ENCODE assay signal across 22 mouse cellular contexts in the genomic region with DNA sequence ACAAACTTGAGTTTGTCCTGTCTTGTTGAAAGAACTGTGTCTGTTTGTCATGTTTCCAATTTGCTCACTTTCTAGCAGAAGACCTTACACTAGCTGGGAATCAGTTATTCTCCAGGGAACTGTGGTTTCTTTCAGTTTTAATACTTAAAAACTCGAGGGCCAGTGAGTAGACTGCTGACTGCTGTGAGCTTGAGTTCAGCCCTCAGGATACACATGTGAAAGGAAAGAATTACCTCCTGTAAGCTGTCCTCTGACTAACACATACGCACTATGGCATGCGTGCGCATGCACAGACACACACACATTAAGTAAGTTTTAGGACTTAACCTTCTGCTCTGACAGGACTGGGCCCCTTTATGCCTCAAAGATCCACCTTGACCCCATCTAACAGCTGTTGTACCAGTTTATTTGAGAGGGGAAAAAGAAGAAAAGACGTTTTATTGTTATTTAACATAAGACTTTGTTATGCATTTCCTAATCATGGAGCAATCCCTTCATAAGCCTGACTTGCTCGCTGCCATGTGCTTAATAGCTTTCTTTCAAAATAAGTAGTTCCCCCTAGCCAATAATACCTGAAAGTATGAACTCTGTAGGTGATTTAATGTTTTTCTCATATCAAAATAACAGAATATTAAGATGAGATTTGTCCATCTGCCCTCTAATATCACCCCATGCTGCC. TPM values are rescaled to one million over a fixed set of nuclear protein-coding genes. Genes with fewer than 3 reads are reported as not detected.
A peak's percentile ranks its signal among the peaks of the same experiment; 100 is the strongest.
DNase-seq lines count a peak whose midpoint lies in the region; ATAC-seq and TF ChIP-seq lines count a peak whose summit lies in the region.
"Had no signal": no experiment of that assay in that cellular context is flagged by ENCODE, and none has a peak within 500 bp of the region (broad histone marks: within the 10 kb centered on the region; RNA-seq: fewer than 3 reads in every experiment).

No protein-coding gene starts in this region.

- WGBS in intestine, embryonic 16.5 days: 77% methylated on average over 6 of the region's 6 CpGs
- 61% methylated on average over 6 of the region's 6 CpGs for WGBS in intestine, postnatal 0 days
- 85% methylated on average over 6 of the region's 6 CpGs for WGBS in hindbrain, embryonic 10.5 days

- H3K4me1 ChIP-seq in intestine, embryonic 16.5 days (ENCODE audit: control insufficient read depth, insufficient read depth, low read length): no peaks in the 10 kb centered on the region; the same call in 1 of the 2 replicates
- H3K4me1 ChIP-seq in intestine, postnatal 0 days (replicated peaks; ENCODE audit: control insufficient read depth, insufficient read depth, low read length): no peaks in the 10 kb centered on the region
- H3K4me1 ChIP-seq in hindbrain, embryonic 10.5 days (replicated peaks): no peaks in the 10 kb centered on the region
- H3K4me1 ChIP-seq: embryonic facial prominence, embryonic 12.5 days; embryonic facial prominence, embryonic 15.5 days; forebrain, embryonic 12.5 days; forebrain, embryonic 15.5 days; hindbrain, embryonic 12.5 days; hindbrain, embryonic 15.5 days had no signal

- no peak for ATAC-seq in intestine, embryonic 16.5 days
- no peak for ATAC-seq in intestine, postnatal 0 days
- ATAC-seq: forebrain, embryonic 15.5 days; Patski had no signal

- H3K4me2 ChIP-seq in intestine, embryonic 16.5 days (ENCODE audit: low read depth, low read length): no peak overlapping the region
- H3K4me2 ChIP-seq in intestine, postnatal 0 days (replicated peaks; ENCODE audit: low read depth): no peak overlapping the region
- H3K4me2 ChIP-seq: embryonic facial prominence, embryonic 12.5 days; embryonic facial prominence, embryonic 15.5 days; forebrain, embryonic 12.5 days; forebrain, embryonic 15.5 days; heart, embryonic 13.5 days; hindbrain, embryonic 12.5 days; hindbrain, embryonic 15.5 days had no signal

- H3K9me3 ChIP-seq in intestine, embryonic 16.5 days (ENCODE audit: control insufficient read depth, low read length): no peaks in the 10 kb centered on the region
- no peaks in the 10 kb centered on the region for H3K9me3 ChIP-seq in intestine, postnatal 0 days (ENCODE audit: control insufficient read depth)
- H3K9me3 ChIP-seq in hindbrain, embryonic 10.5 days: no peaks in the 10 kb centered on the region
- H3K9me3 ChIP-seq: embryonic facial prominence, embryonic 12.5 days; embryonic facial prominence, embryonic 15.5 days; forebrain, embryonic 12.5 days; forebrain, embryonic 15.5 days; heart, embryonic 13.5 days; hindbrain, embryonic 12.5 days; hindbrain, embryonic 15.5 days had no signal

- no peak overlapping the region for H3K9ac ChIP-seq in intestine, embryonic 16.5 days (ENCODE audit: low read depth, low read length)
- no peak overlapping the region for H3K9ac ChIP-seq in intestine, postnatal 0 days (ENCODE audit: low read depth, low read length)
- H3K9ac ChIP-seq: embryonic facial prominence, embryonic 12.5 days; embryonic facial prominence, embryonic 15.5 days; forebrain, embryonic 12.5 days; forebrain, embryonic 15.5 days; heart, embryonic 13.5 days; hindbrain, embryonic 12.5 days; hindbrain, embryonic 15.5 days had no signal

- DNase-seq in 3T3-L1 (ENCODE audit: low read depth, low spot score) (peak; percentile 58), NIH3T3 (ENCODE audit: low read depth) (peak; percentile 35)
- DNase-seq in hindbrain, embryonic 10.5 days (ENCODE audit: low spot score): no peak
- no peak for DNase-seq in thymus, adult 18-20 months
- DNase-seq: adrenal gland, adult 2 months; adrenal gland, postnatal 14 days; gastrocnemius, postnatal 25 days; heart, adult 18-20 months; heart, postnatal 14 days; heart, postnatal 4 days; kidney, adult 18-20 months had no signal

- H3K36me3 ChIP-seq in intestine, embryonic 16.5 days (ENCODE audit: control insufficient read depth, insufficient read depth, low read length): no peaks in the 10 kb centered on the region
- no peaks in the 10 kb centered on the region; the same call in 1 of the 2 replicates for H3K36me3 ChIP-seq in intestine, postnatal 0 days (ENCODE audit: control insufficient read depth, insufficient read depth)
- H3K36me3 ChIP-seq in hindbrain, embryonic 10.5 days: no peaks in the 10 kb centered on the region
- H3K36me3 ChIP-seq: embryonic facial prominence, embryonic 12.5 days; embryonic facial prominence, embryonic 15.5 days; forebrain, embryonic 12.5 days; forebrain, embryonic 15.5 days; heart, embryonic 13.5 days; hindbrain, embryonic 12.5 days; hindbrain, embryonic 15.5 days had no signal

- H3K27me3 ChIP-seq in intestine, embryonic 16.5 days (replicated peaks; ENCODE audit: control insufficient read depth, insufficient read depth, low read length): no peaks in the 10 kb centered on the region
- no peaks in the 10 kb centered on the region for H3K27me3 ChIP-seq in intestine, postnatal 0 days (replicated peaks; ENCODE audit: control insufficient read depth, insufficient read depth, low read length)
- H3K27me3 ChIP-seq in hindbrain, embryonic 10.5 days (ENCODE audit: insufficient read depth, poor library complexity, severe bottlenecking): no peaks in the 10 kb centered on the region
- H3K27me3 ChIP-seq: embryonic facial prominence, embryonic 12.5 days; embryonic facial prominence, embryonic 15.5 days; forebrain, embryonic 12.5 days; forebrain, embryonic 15.5 days; heart, embryonic 13.5 days; hindbrain, embryonic 12.5 days; hindbrain, embryonic 15.5 days; Patski had no signal

- no peak for TF ChIP-seq CTCF in intestine, postnatal 0 days (IDR thresholded peaks at IDR 0.05; ENCODE audit: low read depth)

- H3K27ac ChIP-seq in intestine, embryonic 16.5 days (ENCODE audit: low read length): 0 out of 2 replicates have a peak overlapping the region, but pooled peaks have one; percentile 8
- no peak overlapping the region for H3K27ac ChIP-seq in intestine, postnatal 0 days (ENCODE audit: low read depth, low read length)
- H3K27ac ChIP-seq in hindbrain, embryonic 10.5 days: no peak overlapping the region
- H3K27ac ChIP-seq: embryonic facial prominence, embryonic 12.5 days; embryonic facial prominence, embryonic 15.5 days; forebrain, embryonic 12.5 days; forebrain, embryonic 15.5 days; heart, embryonic 13.5 days; hindbrain, embryonic 12.5 days; hindbrain, embryonic 15.5 days had no signal

- no peak overlapping the region for H3K4me3 ChIP-seq in intestine, embryonic 16.5 days (ENCODE audit: low read length)
- no peak overlapping the region for H3K4me3 ChIP-seq in intestine, postnatal 0 days (ENCODE audit: low read depth, low read length)
- H3K4me3 ChIP-seq in hindbrain, embryonic 10.5 days: no peak overlapping the region
- H3K4me3 ChIP-seq: embryonic facial prominence, embryonic 12.5 days; embryonic facial prominence, embryonic 15.5 days; forebrain, embryonic 12.5 days; forebrain, embryonic 15.5 days; heart, embryonic 13.5 days; hindbrain, embryonic 12.5 days; hindbrain, embryonic 15.5 days had no signal

RNA-seq across cellular contexts. Expression of a gene that starts 3.0 kb away (rescaled TPM):
- 14.2 and 22.4 TPM in 2 replicates for polyA plus RNA-seq in intestine, embryonic 16.5 days (2015; fragmentation: Nextera tagmentation; extraction: Ambion mirVana)
- polyA plus RNA-seq in intestine, postnatal 0 days (2015; fragmentation: Nextera tagmentation; extraction: Ambion mirVana): 27.1 and 31.6 TPM in 2 replicates
- 0.21 TPM in 1 of 2 replicates, not detected in the other for polyA plus RNA-seq in hindbrain, embryonic 10.5 days (2016; fragmentation: Nextera tagmentation; extraction: Ambion mirVana)
- polyA plus RNA-seq: adrenal gland, adult 2 months; embryonic facial prominence, embryonic 12.5 days; embryonic facial prominence, embryonic 15.5 days; heart, embryonic 13.5 days; hindbrain, embryonic 12.5 days had no signal

RNA-seq across cellular contexts. Expression of a gene that starts 24.2 kb away (rescaled TPM):
- 2.2 and 2.8 TPM in 2 replicates for polyA plus RNA-seq in intestine, embryonic 16.5 days (2015; fragmentation: Nextera tagmentation; extraction: Ambion mirVana)
- 1.5 TPM in 2 replicates for polyA plus RNA-seq in intestine, postnatal 0 days (2015; fragmentation: Nextera tagmentation; extraction: Ambion mirVana)
- 0.20 and 0.24 TPM in 2 replicates for polyA plus RNA-seq in hindbrain, embryonic 10.5 days (2016; fragmentation: Nextera tagmentation; extraction: Ambion mirVana)

RNA-seq across cellular contexts. Expression of a gene that starts 26.0 kb away (rescaled TPM):
- 0.45 and 0.69 TPM in 2 replicates for polyA plus RNA-seq in intestine, embryonic 16.5 days (2015; fragmentation: Nextera tagmentation; extraction: Ambion mirVana)
- polyA plus RNA-seq in intestine, postnatal 0 days (2015; fragmentation: Nextera tagmentation; extraction: Ambion mirVana): 0.18 TPM in 1 of 2 replicates, not detected in the other
- polyA plus RNA-seq in hindbrain, embryonic 10.5 days (2016; fragmentation: Nextera tagmentation; extraction: Ambion mirVana): 0.10 and 0.27 TPM in 2 replicates
- polyA plus RNA-seq: adrenal gland, adult 2 months; C2C12; forebrain, embryonic 12.5 days; forebrain, embryonic 15.5 days had no signal

RNA-seq across cellular contexts. Expression of a gene that starts 26.1 kb away (rescaled TPM):
- polyA plus RNA-seq in intestine, embryonic 16.5 days (2015; fragmentation: Nextera tagmentation; extraction: Ambion mirVana): 21.0 and 21.8 TPM in 2 replicates
- polyA plus RNA-seq in intestine, postnatal 0 days (2015; fragmentation: Nextera tagmentation; extraction: Ambion mirVana): 12.6 and 12.9 TPM in 2 replicates
- polyA plus RNA-seq in hindbrain, embryonic 10.5 days (2016; fragmentation: Nextera tagmentation; extraction: Ambion mirVana): 21.7 and 22.1 TPM in 2 replicates

RNA-seq across cellular contexts. Expression of a gene that starts 26.2 kb away (rescaled TPM):
- polyA plus RNA-seq in intestine, embryonic 16.5 days (2015; fragmentation: Nextera tagmentation; extraction: Ambion mirVana): 19.1 and 21.1 TPM in 2 replicates
- polyA plus RNA-seq in intestine, postnatal 0 days (2015; fragmentation: Nextera tagmentation; extraction: Ambion mirVana): 10.2 and 13.3 TPM in 2 replicates
- polyA plus RNA-seq in hindbrain, embryonic 10.5 days (2016; fragmentation: Nextera tagmentation; extraction: Ambion mirVana): 29.3 and 40.6 TPM in 2 replicates

Comparison
In these comparisons a context has a peak if more than half of its experiments do, and no peak if none do; other contexts are left out.
1. DNase-seq: peak in 3T3-L1 (single experiment) and NIH3T3 (single experiment); none in hindbrain, embryonic 10.5 days (single experiment) and thymus, adult 18-20 months (0 of 2).
2. RNA of a gene that starts 3.0 kb away (polyA plus RNA-seq): 27.1 to 31.6 TPM in intestine, postnatal 0 days and 14.2 to 22.4 TPM in intestine, embryonic 16.5 days; 0.21 TPM in hindbrain, embryonic 10.5 days; every median in the first group is over 10 times any median in the second.